8 mouse cellular contexts compared by ENCODE assay signal in the genomic region with DNA sequence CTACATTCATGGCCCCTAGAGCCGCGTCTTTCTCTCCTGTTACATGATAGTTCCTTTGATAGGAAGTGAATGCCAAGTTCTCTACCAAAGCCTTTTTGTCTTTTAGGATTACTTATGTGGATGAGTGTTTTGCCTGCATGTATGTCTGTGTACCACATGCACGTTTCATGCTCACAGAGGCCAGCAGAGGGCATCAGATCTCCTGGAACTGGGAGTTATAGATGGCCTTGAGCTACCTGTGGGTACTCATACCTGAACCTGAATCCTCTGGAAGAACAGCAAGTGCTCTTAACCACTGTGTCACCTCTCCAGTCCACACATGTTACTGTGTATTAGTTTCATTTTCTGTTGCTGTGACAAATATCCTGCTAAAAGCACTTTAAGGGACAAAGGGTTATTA. TPM values are rescaled to one million over a fixed set of nuclear protein-coding genes. Genes with fewer than 3 reads are reported as not detected.
DNase-seq lines count a peak whose midpoint lies in the region; ATAC-seq lines count a peak whose summit lies in the region.

No protein-coding gene starts in this region.

- peaks cover 64% of the 10 kb centered on the region for H3K36me3 ChIP-seq in midbrain, embryonic 14.5 days (ENCODE audit: control insufficient read depth, insufficient read depth, low read length)
- H3K36me3 ChIP-seq in midbrain, embryonic 16.5 days (ENCODE audit: control insufficient read depth, insufficient read depth, low read length) = peaks cover 30% of the 10 kb centered on the region
- peaks cover 68% of the 10 kb centered on the region for H3K36me3 ChIP-seq in embryonic facial prominence, embryonic 14.5 days (ENCODE audit: control insufficient read depth, insufficient read depth, low read length)
- H3K36me3 ChIP-seq in forebrain, embryonic 13.5 days (ENCODE audit: poor library complexity, severe bottlenecking) = peaks cover 70% of the 10 kb centered on the region

- no peaks in the 10 kb centered on the region for H3K27me3 ChIP-seq in midbrain, embryonic 14.5 days (ENCODE audit: control insufficient read depth, insufficient read depth, low read length)
- H3K27me3 ChIP-seq in midbrain, embryonic 16.5 days (ENCODE audit: control insufficient read depth, insufficient read depth, low read depth, low read length) = no peaks in the 10 kb centered on the region
- peaks cover 27% of the 10 kb centered on the region for H3K27me3 ChIP-seq in embryonic facial prominence, embryonic 14.5 days (replicated peaks; ENCODE audit: control insufficient read depth, insufficient read depth, low read length)
- H3K27me3 ChIP-seq in forebrain, embryonic 13.5 days = no peaks in the 10 kb centered on the region

- no peak overlapping the region for H3K27ac ChIP-seq in midbrain, embryonic 14.5 days (replicated peaks; ENCODE audit: low read depth, low read length)
- no peak overlapping the region for H3K27ac ChIP-seq in midbrain, embryonic 16.5 days (ENCODE audit: low read length)
- H3K27ac ChIP-seq in embryonic facial prominence, embryonic 14.5 days (replicated peaks; ENCODE audit: low read depth, low read length) = no peak overlapping the region
- no peak overlapping the region for H3K27ac ChIP-seq in forebrain, embryonic 13.5 days

- 68% methylated on average over 3 of the region's 3 CpGs for WGBS in midbrain, embryonic 14.5 days
- 63% methylated on average over 3 of the region's 3 CpGs for whole genome bisulfite sequencing in midbrain, embryonic 16.5 days
- 71% methylated on average over 3 of the region's 3 CpGs for WGBS in embryonic facial prominence, embryonic 14.5 days
- 67% methylated on average over 3 of the region's 3 CpGs for WGBS in forebrain, embryonic 13.5 days

- H3K9me3 ChIP-seq in midbrain, embryonic 14.5 days (ENCODE audit: control insufficient read depth, low read length) = no peaks in the 10 kb centered on the region
- H3K9me3 ChIP-seq in midbrain, embryonic 16.5 days (replicated peaks; ENCODE audit: control insufficient read depth, low read length, poor library complexity, severe bottlenecking) = no peaks in the 10 kb centered on the region
- no peaks in the 10 kb centered on the region for H3K9me3 ChIP-seq in embryonic facial prominence, embryonic 14.5 days (ENCODE audit: control insufficient read depth, low read length)
- no peaks in the 10 kb centered on the region for H3K9me3 ChIP-seq in forebrain, embryonic 13.5 days (replicated peaks)

- no peak overlapping the region for H3K4me3 ChIP-seq in midbrain, embryonic 14.5 days (replicated peaks; ENCODE audit: low read depth, low read length)
- H3K4me3 ChIP-seq in midbrain, embryonic 16.5 days (ENCODE audit: low read depth, low read length) = no peak overlapping the region
- H3K4me3 ChIP-seq in embryonic facial prominence, embryonic 14.5 days (ENCODE audit: low read depth, low read length) = no peak overlapping the region
- no peak overlapping the region for H3K4me3 ChIP-seq in forebrain, embryonic 13.5 days

- H3K4me1 ChIP-seq in midbrain, embryonic 14.5 days (ENCODE audit: control insufficient read depth, insufficient read depth, low read length) = peaks cover 12% of the 10 kb centered on the region; the same call in 1 of the 2 replicates
- H3K4me1 ChIP-seq in midbrain, embryonic 16.5 days (ENCODE audit: control insufficient read depth, insufficient read depth, low read length) = peaks cover 11% of the 10 kb centered on the region
- peaks cover 6% of the 10 kb centered on the region; the same call in 1 of the 2 replicates for H3K4me1 ChIP-seq in embryonic facial prominence, embryonic 14.5 days (ENCODE audit: control insufficient read depth, insufficient read depth, low read length)
- H3K4me1 ChIP-seq in forebrain, embryonic 13.5 days = peaks cover 12% of the 10 kb centered on the region

- no peak overlapping the region for H3K4me2 ChIP-seq in midbrain, embryonic 14.5 days (ENCODE audit: low read length)
- H3K4me2 ChIP-seq in midbrain, embryonic 16.5 days (ENCODE audit: low read length) = no peak overlapping the region
- no peak overlapping the region for H3K4me2 ChIP-seq in embryonic facial prominence, embryonic 14.5 days (ENCODE audit: low read depth, low read length)
- H3K4me2 ChIP-seq in forebrain, embryonic 13.5 days = no peak overlapping the region

- no peak overlapping the region for H3K9ac ChIP-seq in midbrain, embryonic 14.5 days (replicated peaks; ENCODE audit: low read length)
- H3K9ac ChIP-seq in midbrain, embryonic 16.5 days (ENCODE audit: low read depth, low read length) = no peak overlapping the region
- H3K9ac ChIP-seq in embryonic facial prominence, embryonic 14.5 days (ENCODE audit: low read depth, low read length) = no peak overlapping the region
- H3K9ac ChIP-seq in forebrain, embryonic 13.5 days = no peak overlapping the region

- DNase-seq in embryo, embryonic 10 days (ENCODE audit: low spot score) = peak; percentile 71
- no peak for DNase-seq in embryo, embryonic 9.5 days (ENCODE audit: extremely low spot score)
- DNase-seq in midbrain, embryonic 14.5 days = peak; percentile 74
- DNase-seq in embryonic facial prominence, embryonic 14.5 days (ENCODE audit: low spot score) = peak; percentile 48

- no peak for ATAC-seq in midbrain, embryonic 14.5 days (ENCODE audit: low FRiP score, low TSS enrichment)
- no peak for ATAC-seq in midbrain, embryonic 16.5 days
- no peak for ATAC-seq in embryonic facial prominence, embryonic 14.5 days (ENCODE audit: low read depth)
- ATAC-seq in megakaryocyte, adult 5-6 weeks (ENCODE audit: poor library complexity, severe bottlenecking) = peak; percentile 72
- no peak for ATAC-seq in activated CD4-positive, CD25-positive, alpha-beta regulatory T cell, adult 4 months
- no peak for ATAC-seq in forebrain, embryonic 13.5 days

RNA-seq across cellular contexts. Expression of gene Abcg4, which starts 4.1 kb away (rescaled TPM):
- polyA plus RNA-seq in midbrain, embryonic 14.5 days (2014; fragmentation: Nextera tagmentation; extraction: Ambion mirVana) = 18.9 and 20.1 TPM in 2 replicates
- polyA plus RNA-seq in midbrain, embryonic 16.5 days (2015; fragmentation: Nextera tagmentation; extraction: Ambion mirVana) = 29.7 and 33.9 TPM in 2 replicates
- 4.5 and 5.1 TPM in 2 replicates for polyA plus RNA-seq in embryonic facial prominence, embryonic 14.5 days (2014; fragmentation: Nextera tagmentation; extraction: Ambion mirVana)
- total RNA-seq in megakaryocyte, adult 5-6 weeks (2015) = 1.3 and 3.9 TPM in 2 replicates
- total RNA-seq in megakaryocyte, adult 5-6 weeks (2017) = 1.1 and 1.7 TPM in 2 replicates
- polyA plus RNA-seq in activated CD4-positive, CD25-positive, alpha-beta regulatory T cell, adult 4 months (2017; shearing (Covaris generic)) = not detected
- 9.2 and 10.9 TPM in 2 replicates for polyA plus RNA-seq in forebrain, embryonic 13.5 days (2015; fragmentation: Nextera tagmentation; extraction: Ambion mirVana)

RNA-seq across cellular contexts. Expression of gene Hinfp, which starts 13.0 kb away (rescaled TPM):
- 15.9 and 24.7 TPM in 2 replicates for polyA plus RNA-seq in midbrain, embryonic 14.5 days (2014; fragmentation: Nextera tagmentation; extraction: Ambion mirVana)
- polyA plus RNA-seq in midbrain, embryonic 16.5 days (2015; fragmentation: Nextera tagmentation; extraction: Ambion mirVana) = 28.7 and 30.0 TPM in 2 replicates
- 15.6 and 18.7 TPM in 2 replicates for polyA plus RNA-seq in embryonic facial prominence, embryonic 14.5 days (2014; fragmentation: Nextera tagmentation; extraction: Ambion mirVana)
- total RNA-seq in megakaryocyte, adult 5-6 weeks (2015) = 12.3 and 18.4 TPM in 2 replicates
- 13.1 and 15.3 TPM in 2 replicates for total RNA-seq in megakaryocyte, adult 5-6 weeks (2017)
- 10 to 100 TPM; 18.1 to 21.7 TPM for polyA plus RNA-seq in activated CD4-positive, CD25-positive, alpha-beta regulatory T cell, adult 4 months (2017; shearing (Covaris generic))
- polyA plus RNA-seq in forebrain, embryonic 13.5 days (2015; fragmentation: Nextera tagmentation; extraction: Ambion mirVana) = 30.5 and 38.4 TPM in 2 replicates

RNA-seq across cellular contexts. Expression of gene Nlrx1, which starts 24.1 kb away (rescaled TPM):
- polyA plus RNA-seq in midbrain, embryonic 14.5 days (2014; fragmentation: Nextera tagmentation; extraction: Ambion mirVana) = 3.7 and 3.9 TPM in 2 replicates
- 5.1 and 6.1 TPM in 2 replicates for polyA plus RNA-seq in midbrain, embryonic 16.5 days (2015; fragmentation: Nextera tagmentation; extraction: Ambion mirVana)
- 9.7 and 13.2 TPM in 2 replicates for polyA plus RNA-seq in embryonic facial prominence, embryonic 14.5 days (2014; fragmentation: Nextera tagmentation; extraction: Ambion mirVana)
- 9.5 and 13.1 TPM in 2 replicates for total RNA-seq in megakaryocyte, adult 5-6 weeks (2015)
- total RNA-seq in megakaryocyte, adult 5-6 weeks (2017) = 12.1 and 12.4 TPM in 2 replicates
- 1 to 10 TPM; 2.8 to 6.0 TPM for polyA plus RNA-seq in activated CD4-positive, CD25-positive, alpha-beta regulatory T cell, adult 4 months (2017; shearing (Covaris generic))
- polyA plus RNA-seq in forebrain, embryonic 13.5 days (2015; fragmentation: Nextera tagmentation; extraction: Ambion mirVana) = 4.4 and 4.5 TPM in 2 replicates

RNA-seq across cellular contexts. Expression of gene C2cd2l, which starts 27.6 kb away (rescaled TPM):
- polyA plus RNA-seq in midbrain, embryonic 14.5 days (2014; fragmentation: Nextera tagmentation; extraction: Ambion mirVana) = 25.2 and 25.5 TPM in 2 replicates
- polyA plus RNA-seq in midbrain, embryonic 16.5 days (2015; fragmentation: Nextera tagmentation; extraction: Ambion mirVana) = 22.3 and 24.8 TPM in 2 replicates
- 7.3 and 9.5 TPM in 2 replicates for polyA plus RNA-seq in embryonic facial prominence, embryonic 14.5 days (2014; fragmentation: Nextera tagmentation; extraction: Ambion mirVana)
- total RNA-seq in megakaryocyte, adult 5-6 weeks (2015) = 12.0 and 16.4 TPM in 2 replicates
- total RNA-seq in megakaryocyte, adult 5-6 weeks (2017) = 11.0 and 13.4 TPM in 2 replicates
- polyA plus RNA-seq in activated CD4-positive, CD25-positive, alpha-beta regulatory T cell, adult 4 months (2017; shearing (Covaris generic)) = 1 to 10 TPM; 4.3 to 5.3 TPM
- 14.0 and 19.6 TPM in 2 replicates for polyA plus RNA-seq in forebrain, embryonic 13.5 days (2015; fragmentation: Nextera tagmentation; extraction: Ambion mirVana)

RNA-seq across cellular contexts. Expression of gene Dpagt1, which starts 33.3 kb away (rescaled TPM):
- 37.0 and 40.5 TPM in 2 replicates for polyA plus RNA-seq in midbrain, embryonic 14.5 days (2014; fragmentation: Nextera tagmentation; extraction: Ambion mirVana)
- polyA plus RNA-seq in midbrain, embryonic 16.5 days (2015; fragmentation: Nextera tagmentation; extraction: Ambion mirVana) = 36.1 and 39.6 TPM in 2 replicates
- polyA plus RNA-seq in embryonic facial prominence, embryonic 14.5 days (2014; fragmentation: Nextera tagmentation; extraction: Ambion mirVana) = 34.3 and 34.9 TPM in 2 replicates
- 37.7 and 39.4 TPM in 2 replicates for total RNA-seq in megakaryocyte, adult 5-6 weeks (2015)
- total RNA-seq in megakaryocyte, adult 5-6 weeks (2017) = 15.2 and 17.4 TPM in 2 replicates
- polyA plus RNA-seq in activated CD4-positive, CD25-positive, alpha-beta regulatory T cell, adult 4 months (2017; shearing (Covaris generic)) = 10 to 100 TPM; 16.5 to 18.0 TPM
- 36.8 and 40.1 TPM in 2 replicates for polyA plus RNA-seq in forebrain, embryonic 13.5 days (2015; fragmentation: Nextera tagmentation; extraction: Ambion mirVana)
